Mouse (Mus musculus) mesoderm, embryonic 11.5 days (tissue): ENCODE measurements around the gene Htr6.

Source experiments
- DNase-seq: peaks from one replicate; pipeline ENCODE4 v3.0.0-alpha.2; 2012; ENCODE audit warnings: low read depth, low spot score

Gene Htr6

GRCm38 (mm10) chr4:139048518-139048917 is 26.9 kb downstream of the Htr6 start:
- no peak for DNase-seq

GRCm38 (mm10) chr4:139046354-139046753 is 29.0 kb downstream of the Htr6 start:
- peak; percentile 11 for DNase-seq

- DNase-seq = no peak
Observed at GRCm38 (mm10) chr4:139044566-139044965, 30.8 kb downstream of the Htr6 start.

GRCm38 (mm10) chr4:139043600-139043999 is 31.8 kb downstream of the Htr6 start:
- DNase-seq = no peak

DNA sequence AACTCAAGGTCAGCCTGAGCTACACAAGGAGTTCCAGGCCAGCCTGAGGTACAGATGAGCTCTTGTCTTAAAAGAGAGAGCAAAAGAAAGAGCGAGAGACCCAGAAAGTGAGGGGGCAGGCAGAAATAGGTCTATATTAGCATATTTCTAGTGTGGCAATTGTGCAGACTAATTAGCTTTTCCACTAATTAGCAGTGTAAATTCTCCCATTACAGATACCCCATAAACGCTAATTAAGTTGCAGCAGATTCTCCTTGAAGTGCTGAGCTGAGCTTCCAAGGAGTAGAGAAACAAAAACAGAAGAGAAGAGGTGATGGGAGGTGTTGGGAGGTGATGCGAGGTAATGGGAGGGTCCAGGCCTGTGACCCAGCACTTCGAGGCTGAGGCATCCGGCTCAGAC is 32.8 kb downstream of the Htr6 start:
- no peak for DNase-seq

DNA sequence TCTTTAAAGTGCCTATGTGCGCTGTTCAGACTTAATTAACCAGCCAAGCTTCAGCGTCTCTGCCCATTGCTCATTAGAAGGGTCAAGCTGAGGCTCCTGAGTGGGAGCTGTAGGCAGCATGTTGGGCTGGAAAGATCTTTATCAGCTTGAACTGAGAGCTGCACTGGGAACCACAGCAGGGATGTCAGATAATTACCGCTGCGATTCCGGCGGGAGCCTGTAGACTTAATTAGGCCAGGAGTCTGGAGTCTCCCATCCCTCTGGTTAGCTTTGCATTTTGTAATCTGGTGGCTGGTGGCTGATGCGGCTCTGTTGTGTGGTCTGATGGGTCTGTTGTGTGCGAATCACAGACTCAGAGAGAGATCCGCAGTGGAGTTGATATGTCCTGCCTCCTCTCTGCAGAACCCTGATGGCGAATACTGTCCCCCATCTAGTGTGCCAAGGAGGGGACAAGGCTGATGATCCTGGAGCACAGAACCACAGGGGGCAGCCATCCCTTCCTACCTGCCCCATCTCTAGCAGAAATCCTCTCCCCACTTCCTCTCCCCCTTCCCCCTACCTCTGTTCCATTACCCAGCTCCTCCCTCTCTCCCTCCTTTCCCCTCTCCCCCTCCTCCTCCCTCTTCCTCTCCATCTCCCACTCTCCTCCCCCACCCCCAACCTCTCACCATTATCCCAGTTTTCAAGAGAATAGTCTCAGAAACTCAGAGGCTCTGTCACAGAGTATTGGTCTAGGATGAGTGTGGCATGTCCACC is 35.1 kb downstream of the Htr6 start:
- DNase-seq = no peak

GRCm38 (mm10) chr4:139037795-139038607 is 37.4 kb downstream of the Htr6 start:
- DNase-seq = no peak

- no peak for DNase-seq
Observed at GRCm38 (mm10) chr4:139035799-139036198, 39.6 kb downstream of the Htr6 start.

- no peak for DNase-seq
Observed at GRCm38 (mm10) chr4:139034942-139035341, 40.4 kb downstream of the Htr6 start.

- no peak for DNase-seq
Observed at GRCm38 (mm10) chr4:139034540-139034939, 40.8 kb downstream of the Htr6 start.

DNA sequence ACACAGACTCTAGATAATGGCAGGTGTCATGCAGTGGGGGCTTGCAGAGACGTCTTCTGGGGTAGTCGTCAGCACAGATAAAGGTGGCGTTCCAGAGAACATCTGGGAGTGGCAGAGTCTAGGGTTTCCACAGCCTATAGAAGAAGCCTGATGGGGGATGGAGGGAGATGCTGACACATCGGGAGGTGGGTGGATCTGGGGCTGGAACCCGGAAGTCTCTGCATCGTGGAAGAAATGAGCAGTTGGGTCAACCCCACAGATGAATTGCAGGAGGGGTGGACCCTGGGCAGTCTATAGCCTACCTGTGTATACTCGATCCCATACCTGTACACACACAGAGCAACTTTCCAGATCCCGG is 41.4 kb downstream of the Htr6 start:
- DNase-seq = no peak

DNA sequence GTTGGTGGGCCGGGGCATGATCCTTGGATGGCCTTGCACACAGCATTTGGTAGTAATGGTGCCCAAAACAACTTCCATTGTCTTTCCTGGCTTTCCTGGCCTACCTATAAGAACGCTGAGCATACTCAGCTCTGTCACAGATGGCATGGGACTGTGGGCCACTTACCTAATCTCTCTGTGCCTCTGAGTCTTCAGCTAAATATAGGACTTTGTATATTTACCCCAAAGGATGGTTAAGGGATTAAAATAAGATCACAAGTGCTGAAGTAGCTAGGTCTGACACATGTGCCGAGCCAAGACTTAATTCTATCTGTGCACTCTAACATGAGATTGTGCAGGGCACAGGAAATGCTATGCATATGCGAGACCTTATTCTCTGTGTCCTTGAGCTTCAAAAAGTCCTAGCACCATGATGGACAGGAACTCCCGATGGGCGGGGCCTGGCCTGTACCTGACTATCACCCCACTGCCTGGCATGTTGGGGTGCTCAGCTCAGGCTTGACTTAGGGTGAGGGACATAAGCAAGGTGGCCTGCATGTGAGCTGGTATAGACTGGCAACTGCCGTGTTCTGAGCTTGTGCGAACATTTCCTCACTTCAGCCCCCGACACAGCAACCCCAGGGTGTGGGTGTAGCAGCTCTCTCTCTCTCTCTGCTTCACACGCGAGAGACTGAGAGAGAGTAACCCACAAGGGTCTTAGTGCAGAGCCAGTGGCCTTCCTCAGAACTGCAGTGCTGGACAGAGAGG is 41.9 kb downstream of the Htr6 start:
- no peak for DNase-seq

DNA sequence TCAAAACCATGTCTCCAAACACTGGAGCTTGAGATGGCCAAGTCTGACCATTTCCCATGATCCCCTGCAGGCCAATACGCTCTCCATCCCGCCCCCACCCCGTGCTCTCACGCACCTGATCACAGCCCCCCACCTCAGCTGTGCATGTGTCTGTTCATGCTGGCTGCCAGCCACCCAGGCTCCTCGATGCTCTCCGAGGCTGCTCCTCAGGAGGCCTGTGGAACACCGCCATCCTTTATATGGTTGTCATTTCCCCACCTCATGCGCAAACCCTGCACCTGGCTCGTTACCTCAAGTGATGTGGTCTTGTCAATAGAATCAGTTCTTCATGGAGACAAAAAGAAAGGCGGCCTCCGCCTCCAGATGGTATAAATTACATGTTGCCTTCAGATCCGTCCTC is 42.8 kb downstream of the Htr6 start:
- DNase-seq = no peak

- no peak for DNase-seq
Observed at GRCm38 (mm10) chr4:139030675-139031074, 44.7 kb downstream of the Htr6 start.

DNA sequence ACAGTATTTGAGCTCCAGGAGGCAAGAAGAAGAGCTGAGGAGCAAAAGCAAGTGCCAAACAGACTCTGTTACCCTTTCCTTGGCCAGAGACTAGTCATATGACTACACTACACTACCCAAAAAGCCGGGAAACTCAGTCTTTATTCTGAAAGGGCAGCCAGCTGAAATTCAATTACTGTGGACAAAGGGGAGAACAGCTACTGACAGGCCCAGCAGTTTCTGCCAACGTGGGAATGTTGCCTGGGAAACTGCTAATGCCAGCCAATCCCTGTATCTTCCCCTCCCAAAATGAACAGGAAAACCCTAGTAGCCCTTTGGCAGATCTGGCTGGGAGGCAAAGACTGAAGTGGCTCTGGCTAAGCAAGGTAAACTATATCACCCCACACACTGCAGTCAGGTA is 51.0 kb downstream of the Htr6 start:
- no peak for DNase-seq

- DNase-seq = no peak
Observed at GRCm38 (mm10) chr4:139020385-139020784, 55.0 kb downstream of the Htr6 start.

GRCm38 (mm10) chr4:139019413-139019812 is 56.0 kb downstream of the Htr6 start:
- no peak for DNase-seq

- DNase-seq = no peak
Observed at GRCm38 (mm10) chr4:139018976-139019375, 56.4 kb downstream of the Htr6 start.

DNA sequence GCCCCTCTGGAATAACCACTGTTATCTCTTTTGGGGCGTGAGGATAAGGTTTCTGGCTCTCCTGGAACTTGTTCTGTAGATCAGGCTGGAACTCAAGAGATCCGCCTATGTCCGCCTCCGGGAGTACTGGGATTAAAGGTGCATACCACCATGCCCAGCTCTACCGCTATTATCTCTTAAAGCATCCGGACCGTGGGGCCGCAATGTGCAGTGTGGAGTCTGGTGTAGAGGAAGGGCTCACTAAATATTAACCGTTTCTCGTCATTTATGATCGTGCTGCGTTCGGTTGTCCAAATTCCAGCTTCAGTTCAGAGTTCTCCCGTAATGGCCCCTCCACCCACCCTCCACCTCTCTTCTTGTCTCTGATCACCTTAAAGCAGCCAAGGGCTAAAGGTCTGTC is 57.0 kb downstream of the Htr6 start:
- DNase-seq = no peak

DNA sequence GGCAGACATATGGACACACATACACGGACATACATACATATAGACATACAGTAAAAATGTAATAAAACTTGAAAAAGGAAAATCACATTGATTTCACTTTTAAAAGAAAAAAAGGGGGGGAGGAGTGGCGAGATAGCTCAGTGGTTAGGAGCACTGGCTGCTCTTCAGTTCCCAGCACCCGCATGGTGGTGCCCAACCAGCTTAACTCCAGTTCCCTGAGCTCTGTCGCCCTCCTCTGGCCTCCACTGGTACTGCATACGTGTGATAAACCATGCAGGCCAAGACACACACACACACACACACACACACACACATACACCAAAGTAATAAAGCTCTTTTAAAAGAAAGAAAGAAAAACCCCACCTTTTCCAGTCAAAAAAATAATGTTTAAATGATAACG is 60.6 kb downstream of the Htr6 start:
- DNase-seq = no peak

DNA sequence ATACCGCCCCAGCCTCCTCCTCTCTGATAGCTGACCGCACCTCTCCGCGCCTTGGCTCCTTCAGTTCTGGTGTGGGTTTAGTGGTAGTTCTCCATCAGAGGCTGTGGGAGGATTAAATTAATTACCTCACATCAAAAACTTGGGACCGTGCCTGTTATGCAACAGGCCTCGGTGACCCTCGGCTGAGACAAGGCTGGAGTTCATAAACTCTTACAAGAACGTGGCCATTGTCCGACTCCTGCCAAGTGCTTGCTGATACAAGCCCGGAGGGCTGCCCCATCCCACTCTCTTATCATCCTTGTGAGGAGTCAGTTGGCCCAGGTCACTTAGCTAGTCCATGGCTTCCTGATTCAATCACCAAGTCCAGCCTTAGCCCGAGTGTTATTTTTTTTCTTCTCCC is 62.1 kb downstream of the Htr6 start:
- no peak for DNase-seq

DNA sequence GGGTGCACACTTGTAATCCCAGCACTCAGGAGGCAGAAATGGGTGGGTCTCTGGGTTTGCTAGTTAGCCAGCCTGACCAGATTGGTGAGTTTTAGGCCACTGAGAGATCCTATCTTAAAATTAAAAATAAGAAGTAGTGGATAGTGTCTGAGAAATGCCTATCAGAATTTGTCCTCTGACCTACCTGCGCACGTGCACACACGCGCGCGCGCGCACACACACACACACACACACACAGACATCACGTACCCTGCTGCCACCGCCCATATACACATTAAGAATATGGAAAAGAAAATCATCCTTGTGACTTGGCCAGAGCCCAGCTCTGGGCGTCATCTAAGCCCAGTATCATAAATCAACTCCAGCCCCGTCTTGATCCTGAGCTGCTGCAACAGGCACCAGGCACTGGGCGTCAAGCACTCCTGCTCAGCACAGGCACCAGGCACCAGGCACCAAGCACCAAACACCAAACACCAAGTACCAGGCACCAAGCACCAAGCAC is 64.1 kb downstream of the Htr6 start:
- no peak for DNase-seq
